Mouse (Mus musculus) midbrain, embryonic 14.5 days (tissue): Measurements from ENCODE around the gene Atp5s. TPM values are rescaled to one million over a fixed set of nuclear protein-coding genes. Genes with fewer than 3 reads are reported as not detected.

Source experiments
- ATAC-seq: fragments of 200-750 bp; cut with Nextera tagmentation; 2 replicates; pipeline ENCODE4 v1.8.0; 2017; ENCODE audit warnings: moderate number of reproducible peaks, moderate library complexity; ENCODE audit not compliant: low FRiP score, low TSS enrichment
- DNase-seq: peaks from one replicate; pipeline ENCODE4 v3.0.0-alpha.2; 2015
- H3K27ac ChIP-seq: fragments of 300-500 bp; sonication (generic); replicated peaks from 2 replicates; pipeline ENCODE4 v1.5.1; 2014; ENCODE audit warnings: mild to moderate bottlenecking, low read depth, low read length, moderate library complexity
- H3K27me3 ChIP-seq: fragments of 300-500 bp; sonication (generic); 2 replicates; pipeline ENCODE4 v1.6.1; 2014; ENCODE audit warnings: low read length, control low read depth, mixed read lengths; ENCODE audit not compliant: control insufficient read depth, insufficient read depth
- H3K36me3 ChIP-seq: fragments of 300-500 bp; sonication (generic); 2 replicates; pipeline ENCODE4 v1.6.1; 2014; ENCODE audit warnings: low read length, control low read depth; ENCODE audit not compliant: control insufficient read depth, insufficient read depth
- H3K4me1 ChIP-seq: fragments of 300-500 bp; sonication (generic); 2 replicates; pipeline ENCODE4 v1.6.1; 2014; ENCODE audit warnings: mild to moderate bottlenecking, antibody characterized with exemption, low read length, control low read depth; ENCODE audit not compliant: control insufficient read depth, insufficient read depth
- H3K4me2 ChIP-seq: fragments of 300-500 bp; sonication (generic); 2 replicates; pipeline ENCODE4 v1.6.1; 2014; ENCODE audit warnings: mild to moderate bottlenecking, low read length, moderate library complexity
- H3K4me3 ChIP-seq: fragments of 300-500 bp; sonication (generic); replicated peaks from 2 replicates; pipeline ENCODE4 v1.5.1; 2014; ENCODE audit warnings: low read depth, low read length
- H3K9ac ChIP-seq: fragments of 300-500 bp; sonication (generic); replicated peaks from 2 replicates; pipeline ENCODE4 v1.6.1; 2014; ENCODE audit warnings: mild to moderate bottlenecking, low read length, moderate library complexity
- H3K9me3 ChIP-seq: fragments of 300-500 bp; sonication (generic); 2 replicates; pipeline ENCODE4 v1.6.1; 2016; ENCODE audit warnings: low read length, control low read depth, mixed read lengths; ENCODE audit not compliant: control insufficient read depth
- WGBS: fragments of 180-500 bp; shearing (Covaris S2); extraction: QIAGEN DNeasy Blood & Tissue Kit; methylation state at CpG from one replicate; pipeline ENCODE4 v1.1.7; 2014; 5-methylcytosine and 5-hydroxymethylcytosine counted together
- polyA plus RNA-seq: library from polyadenylated mRNA; unstranded; fragments of >200 nt; fragmentation: Nextera tagmentation; extraction: Ambion mirVana; gene quantifications from 2 replicates; pipeline ENCODE4 v1.2.1, GENCODE M21; 2014

Atp5s gene
- polyA plus RNA-seq, 1 experiment from 2014 or later: 31.8 TPM

DNA sequence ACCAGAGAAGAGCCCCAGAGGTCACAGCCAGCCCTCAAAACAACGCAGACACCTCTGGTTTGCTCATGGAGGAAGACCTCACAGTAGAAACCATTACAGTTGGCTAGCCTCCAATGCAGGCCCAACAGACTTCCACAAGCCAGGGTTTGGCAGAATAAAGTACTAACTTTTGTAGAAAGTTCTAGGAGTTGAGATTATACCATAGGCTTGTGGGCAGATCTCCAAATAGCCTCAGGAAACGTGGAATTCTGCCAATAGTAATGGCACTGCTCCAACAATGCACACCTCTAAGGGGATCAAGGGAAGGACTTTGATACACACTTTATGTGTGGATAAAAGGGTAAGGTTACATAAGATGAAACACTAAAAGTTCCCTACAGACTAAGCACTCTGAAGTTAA is 36.4 kb upstream of the Atp5s start:
- H3K4me1 ChIP-seq: no peaks in the 10 kb centered on the region
- no peaks in the 10 kb centered on the region for H3K27me3 ChIP-seq
- H3K4me3 ChIP-seq: no peak overlapping the region
- no peak overlapping the region for H3K27ac ChIP-seq
- no peaks in the 10 kb centered on the region for H3K36me3 ChIP-seq
- DNase-seq (peak; percentile 27), ATAC-seq (no peak)
- H3K9ac ChIP-seq: no peak overlapping the region
- no peak overlapping the region for H3K4me2 ChIP-seq
- 82% methylated on average over 2 of the region's 2 CpGs for WGBS
- H3K9me3 ChIP-seq: no peaks in the 10 kb centered on the region

DNA sequence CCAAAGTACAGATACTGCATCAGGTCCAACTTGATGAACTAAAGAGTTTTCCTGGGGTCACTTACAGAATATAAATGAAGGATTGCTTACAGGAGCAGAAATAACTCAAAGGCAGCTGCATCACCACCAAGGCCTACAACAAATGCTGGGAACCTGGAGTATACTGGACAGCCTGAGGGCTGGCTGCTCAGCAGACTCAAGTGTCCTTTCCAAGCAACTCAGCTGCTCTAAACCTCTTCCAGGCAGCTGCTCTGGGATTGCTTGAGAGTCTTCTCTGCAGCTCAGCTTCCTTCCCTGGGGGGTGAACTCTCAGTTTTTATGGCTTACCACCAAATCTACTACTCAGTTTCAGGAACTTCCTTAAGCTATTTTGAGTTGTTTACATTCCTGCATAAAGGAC is 35.7 kb upstream of the Atp5s start:
- ATAC-seq (no peak), DNase-seq (no peak)
- H3K4me3 ChIP-seq: no peak overlapping the region
- H3K36me3 ChIP-seq: no peaks in the 10 kb centered on the region
- H3K27me3 ChIP-seq: no peaks in the 10 kb centered on the region
- no peaks in the 10 kb centered on the region for H3K9me3 ChIP-seq
- H3K4me2 ChIP-seq: no peak overlapping the region
- H3K27ac ChIP-seq: no peak overlapping the region
- no peaks in the 10 kb centered on the region for H3K4me1 ChIP-seq
- no peak overlapping the region for H3K9ac ChIP-seq

- Histone ChIP-seq H3K27ac (no peak overlapping the region), H3K4me2 (no peak overlapping the region), H3K27me3 (no peaks in the 10 kb centered on the region), H3K9ac (no peak overlapping the region), H3K36me3 (no peaks in the 10 kb centered on the region), H3K4me1 (no peaks in the 10 kb centered on the region), H3K4me3 (no peak overlapping the region), H3K9me3 (no peaks in the 10 kb centered on the region)
- DNase-seq: no peak
- no peak for ATAC-seq
- WGBS: 96% methylated on average over 4 of the region's 4 CpGs
Measured at GRCm38 (mm10) chr12:69690714-69691113, 34.0 kb upstream of the Atp5s start.

- ATAC-seq (no peak), DNase-seq (no peak)
- no peak overlapping the region for H3K4me2 ChIP-seq
- no peaks in the 10 kb centered on the region for H3K4me1 ChIP-seq
- H3K9me3 ChIP-seq: no peaks in the 10 kb centered on the region
- WGBS: 68% methylated on average over 17 of the region's 17 CpGs
- no peak overlapping the region for H3K9ac ChIP-seq
- no peak overlapping the region for H3K4me3 ChIP-seq
- no peak overlapping the region for H3K27ac ChIP-seq
- H3K27me3 ChIP-seq: no peaks in the 10 kb centered on the region
- H3K36me3 ChIP-seq: no peaks in the 10 kb centered on the region
Measured at GRCm38 (mm10) chr12:69693471-69693870, 31.3 kb upstream of the Atp5s start.

DNA sequence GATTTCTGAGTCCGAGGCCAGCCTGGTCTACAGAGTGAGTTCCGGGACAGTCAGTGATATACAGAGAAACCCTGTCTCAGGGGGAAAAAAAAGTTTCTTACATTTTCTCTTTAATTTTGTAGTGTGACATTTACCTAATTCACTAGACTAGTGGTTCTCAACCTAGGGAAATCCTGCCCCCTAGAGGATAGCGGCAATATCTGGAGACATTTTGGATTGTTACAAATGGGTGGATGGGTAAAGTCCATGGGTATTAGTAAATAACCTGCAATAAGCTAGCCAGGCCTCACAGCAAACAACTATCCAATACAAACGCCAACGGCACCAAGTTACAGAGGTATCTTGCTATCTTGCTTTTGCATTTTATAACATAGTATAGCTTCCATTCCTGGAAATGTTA is 28.0 kb upstream of the Atp5s start:
- no peak overlapping the region for H3K4me2 ChIP-seq
- H3K27ac ChIP-seq: no peak overlapping the region
- H3K27me3 ChIP-seq: no peaks in the 10 kb centered on the region
- DNase-seq: peak; percentile 74
- no peak for ATAC-seq
- 82% methylated on average over 5 of the region's 5 CpGs for WGBS
- H3K36me3 ChIP-seq: 0 out of 2 replicates have a peak, but pooled peaks cover 3% of the 10 kb centered on the region
- H3K4me1 ChIP-seq: no peaks in the 10 kb centered on the region
- no peak overlapping the region for H3K4me3 ChIP-seq
- no peaks in the 10 kb centered on the region for H3K9me3 ChIP-seq
- H3K9ac ChIP-seq: no peak overlapping the region

GRCm38 (mm10) chr12:69698352-69698751 is 26.4 kb upstream of the Atp5s start:
- no peaks in the 10 kb centered on the region for H3K9me3 ChIP-seq
- H3K9ac ChIP-seq: no peak overlapping the region
- H3K4me2 ChIP-seq: no peak overlapping the region
- ATAC-seq (no peak), DNase-seq (no peak)
- 0 out of 2 replicates have a peak, but pooled peaks cover 3% of the 10 kb centered on the region for H3K36me3 ChIP-seq
- no peak overlapping the region for H3K4me3 ChIP-seq
- H3K27ac ChIP-seq: no peak overlapping the region
- H3K27me3 ChIP-seq: no peaks in the 10 kb centered on the region
- H3K4me1 ChIP-seq: no peaks in the 10 kb centered on the region
- WGBS: 88% methylated on average over 6 of the region's 6 CpGs

DNA sequence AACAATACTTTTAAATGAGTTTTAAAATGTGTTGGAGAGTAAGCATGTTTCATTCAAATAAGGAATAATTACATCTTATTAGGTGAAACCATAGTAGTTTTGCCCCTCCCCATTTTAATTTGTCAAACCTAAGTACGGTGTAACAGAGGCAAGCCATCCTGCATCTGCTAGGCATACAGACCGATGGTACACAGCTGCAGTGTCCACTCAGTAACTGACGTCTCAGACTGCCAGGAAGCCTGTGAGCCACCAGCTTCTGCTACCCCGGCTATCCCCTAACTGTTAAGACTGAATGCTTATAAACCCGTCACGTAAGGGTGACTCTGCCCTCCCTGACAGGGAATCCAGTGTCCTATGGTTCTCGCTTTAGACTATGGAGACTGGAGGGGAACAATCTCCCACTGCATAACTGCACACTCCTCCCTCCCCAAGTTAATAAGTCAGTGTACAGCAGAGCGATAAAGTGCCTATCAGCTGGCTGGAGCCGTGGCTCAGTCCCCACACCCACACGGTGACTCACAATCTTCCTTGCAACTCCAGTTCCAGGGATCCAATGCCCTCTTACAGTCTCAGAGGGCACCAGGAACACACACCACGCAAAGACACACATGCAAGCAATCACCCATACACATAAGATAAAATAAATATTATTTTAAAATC is 19.8 kb upstream of the Atp5s start:
- H3K27ac ChIP-seq: no peak overlapping the region
- H3K36me3 ChIP-seq: 0 out of 2 replicates have a peak, but pooled peaks cover 3% of the 10 kb centered on the region
- DNase-seq (no peak), ATAC-seq (no peak)
- 90% methylated on average over 11 of the region's 11 CpGs for WGBS
- H3K9me3 ChIP-seq: no peaks in the 10 kb centered on the region
- H3K27me3 ChIP-seq: no peaks in the 10 kb centered on the region
- no peak overlapping the region for H3K9ac ChIP-seq
- no peaks in the 10 kb centered on the region for H3K4me1 ChIP-seq
- H3K4me2 ChIP-seq: no peak overlapping the region
- no peak overlapping the region for H3K4me3 ChIP-seq

GRCm38 (mm10) chr12:69713628-69714027 is 11.1 kb upstream of the Atp5s start:
- no peak overlapping the region for H3K9ac ChIP-seq
- H3K4me3 ChIP-seq: no peak overlapping the region
- DNase-seq: no peak
- no peak overlapping the region for H3K4me2 ChIP-seq
- H3K27me3 ChIP-seq: no peaks in the 10 kb centered on the region
- H3K36me3 ChIP-seq: peaks cover 13% of the 10 kb centered on the region; the same call in 1 of the 2 replicates
- no peaks in the 10 kb centered on the region for H3K4me1 ChIP-seq
- H3K9me3 ChIP-seq: no peaks in the 10 kb centered on the region
- H3K27ac ChIP-seq: no peak overlapping the region
- no peak for ATAC-seq

DNA sequence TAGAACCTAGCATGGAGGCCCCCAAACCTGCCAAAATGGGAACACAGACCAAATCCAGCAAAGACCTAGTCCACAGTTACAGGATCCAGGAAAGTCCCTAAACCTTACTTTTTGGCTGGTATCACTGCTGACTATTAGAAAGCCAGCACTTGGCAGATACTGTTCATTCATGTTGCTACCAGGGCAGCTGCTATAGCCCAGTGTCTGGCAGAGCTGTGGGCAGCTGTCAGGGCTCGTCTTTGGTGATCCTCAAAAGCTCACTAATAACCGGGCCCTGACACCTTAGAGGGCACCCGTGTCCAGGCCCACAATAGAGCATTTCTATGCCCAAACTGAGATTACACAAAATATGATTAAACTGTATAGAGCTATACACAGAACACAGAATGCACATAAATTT is 1.9 kb upstream of the Atp5s start:
- Histone ChIP-seq H3K4me2 (no peak overlapping the region), H3K4me1 (peaks cover 12% of the 10 kb centered on the region), H3K27ac (no peak overlapping the region), H3K9me3 (0 out of 2 replicates have a peak, but pooled peaks cover 3% of the 10 kb centered on the region), H3K9ac (no peak overlapping the region), H3K27me3 (no peaks in the 10 kb centered on the region), H3K36me3 (0 out of 2 replicates have a peak, but pooled peaks cover 10% of the 10 kb centered on the region), H3K4me3 (no peak overlapping the region)
- ATAC-seq (no peak), DNase-seq (no peak)
- whole genome bisulfite sequencing: 88% methylated on average over 3 of the region's 3 CpGs
